Mouse (Mus musculus) v-Abl transformed pro-B cells (cell line): ENCODE results near the gene H60b.
"Not testable (repeated sequence)": the region's sequence is repeated elsewhere in the genome, so short reads cannot be mapped to it uniquely, and the experiment has no call there.

Source experiments
- in situ Hi-C, 2 experiments: fragments of 400-800 bp; cut with MboI; formaldehyde crosslinking; loops; one replicate each; pipeline ENCODE4 v1.15.1; 2025; ENCODE audit not compliant: unreplicated experiment in 2 of 2

The H60b gene

GRCm38 (mm10) chr10:22163705-22164583 lies 5.6 kb downstream of the H60b start:
- in situ Hi-C loops, result loop anchor here in 1 of 2 experiments (10.0 kb wide), 2 partner anchors 129 to 321 kb away; no protein-coding TSS in a partner anchor

- in situ Hi-C loops, result loop anchor here in 1 of 2 experiments (10.0 kb wide), 2 partner anchors 131 to 319 kb away; no protein-coding TSS in a partner anchor
These were observed 7.1 kb downstream of the H60b start for GRCm38 (mm10) chr10:22165328-22166003.

DNA sequence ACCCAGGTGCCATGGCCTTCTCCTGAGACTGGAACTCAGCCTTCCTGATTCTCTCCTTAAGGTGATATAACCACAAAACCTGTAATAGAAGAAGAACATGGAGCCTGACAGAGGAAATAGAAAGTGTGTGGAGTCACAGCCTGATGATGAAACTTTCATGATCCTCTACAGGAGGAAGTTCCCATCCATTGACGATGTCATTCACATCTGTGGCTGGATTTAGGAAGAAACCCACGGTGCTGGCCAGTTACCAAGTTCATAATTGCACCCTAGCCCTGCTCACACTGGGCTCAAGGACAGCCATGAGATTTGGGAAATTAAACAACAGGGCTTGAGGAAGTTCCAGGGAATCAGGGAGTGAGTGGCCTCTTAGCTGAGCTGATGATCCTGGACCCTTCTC lies 7.6 kb downstream of the H60b start:
- in situ Hi-C loops, result loop anchor here in 1 of 2 experiments (10.0 kb wide), 2 partner anchors 131 to 319 kb away; no protein-coding TSS in a partner anchor

DNA sequence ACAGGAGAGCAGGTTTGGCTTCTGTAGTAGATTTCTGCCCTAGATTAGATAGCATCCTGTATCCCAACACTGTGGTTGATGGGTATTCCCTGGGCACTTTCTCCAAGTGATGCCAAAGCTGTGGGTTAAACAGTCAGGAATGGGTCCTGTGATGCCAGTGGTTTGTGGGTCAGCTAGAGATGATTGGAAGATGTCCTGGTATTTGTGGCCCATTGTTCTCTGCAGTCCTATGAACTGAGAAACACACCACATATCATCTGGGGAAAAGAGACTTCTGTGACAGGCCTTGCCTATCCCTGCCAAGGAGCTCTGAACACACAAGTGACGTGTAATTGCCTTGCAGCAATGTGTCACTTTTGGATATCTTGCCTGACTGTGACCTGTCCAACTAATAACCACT lies 8.7 kb downstream of the H60b start:
- in situ Hi-C loops, result loop anchor here in 1 of 2 experiments (10.0 kb wide), 2 partner anchors 132 to 318 kb away; no protein-coding TSS in a partner anchor

- in situ Hi-C loops, result loop anchor here in 1 of 2 experiments (10.0 kb wide), 2 partner anchors 134 to 316 kb away; no protein-coding TSS in a partner anchor
These were observed 10.7 kb downstream of the H60b start for GRCm38 (mm10) chr10:22169116-22169515.

GRCm38 (mm10) chr10:22172431-22173334 lies 14.3 kb downstream of the H60b start:
- in situ Hi-C loops, result not testable (repeated sequence)

DNA sequence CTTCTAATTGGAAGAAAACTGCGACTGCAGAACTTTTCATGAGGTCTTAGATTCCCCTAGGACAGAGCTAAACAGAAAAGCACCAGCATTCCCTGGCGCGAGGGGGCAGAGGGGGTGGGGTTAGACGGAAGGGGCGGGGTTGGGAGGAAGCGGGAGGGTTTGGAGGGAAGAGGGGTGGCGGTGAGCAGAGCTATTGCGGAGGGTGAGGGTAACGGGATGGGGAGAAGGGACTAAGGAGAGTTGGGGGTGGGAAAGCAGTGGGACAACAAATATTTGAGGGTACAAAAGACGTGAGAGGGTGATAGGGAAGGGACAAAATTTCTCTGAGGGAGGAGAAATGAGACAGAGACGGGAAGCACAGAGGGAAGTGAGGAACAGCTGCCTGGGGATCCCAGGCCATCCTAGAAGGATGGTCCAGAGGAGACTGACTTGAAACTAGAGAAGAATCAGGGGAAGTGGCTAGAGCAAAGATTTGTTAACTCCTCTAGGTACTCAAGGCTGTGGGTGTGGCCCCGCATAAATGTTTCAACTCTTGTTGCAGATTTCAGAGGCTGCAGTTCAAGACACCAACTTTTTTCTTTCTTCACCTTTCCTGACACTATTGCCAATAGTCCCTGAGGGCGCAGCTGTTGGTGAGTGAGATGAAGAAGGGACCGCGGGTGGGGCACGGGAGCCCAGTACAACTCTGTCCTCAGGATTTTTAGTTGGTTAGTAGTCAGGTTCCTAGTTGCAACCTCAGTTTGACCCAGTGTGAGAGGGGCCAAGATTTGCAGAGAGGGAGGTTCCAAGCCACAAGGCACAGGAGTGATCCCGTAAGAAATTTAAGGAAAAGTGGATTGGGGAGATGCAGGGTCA lies 15.2 kb downstream of the H60b start:
- in situ Hi-C loops, result not testable (repeated sequence)

DNA sequence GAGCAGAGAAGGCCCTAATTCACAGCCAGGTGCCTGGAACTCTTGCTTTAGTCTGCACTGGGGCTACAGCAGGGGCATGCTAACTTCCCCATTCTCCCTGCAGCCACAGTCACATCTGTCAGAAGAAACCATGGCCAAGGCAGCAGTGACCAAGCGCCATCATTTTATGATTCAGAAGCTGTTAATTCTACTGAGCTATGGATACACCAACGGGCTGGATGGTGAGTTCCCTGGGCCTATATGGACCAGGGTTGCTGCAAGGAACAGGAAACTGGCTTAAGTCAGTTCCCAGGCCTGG lies 15.8 kb downstream of the H60b start:
- in situ Hi-C loops, result not testable (repeated sequence)

DNA sequence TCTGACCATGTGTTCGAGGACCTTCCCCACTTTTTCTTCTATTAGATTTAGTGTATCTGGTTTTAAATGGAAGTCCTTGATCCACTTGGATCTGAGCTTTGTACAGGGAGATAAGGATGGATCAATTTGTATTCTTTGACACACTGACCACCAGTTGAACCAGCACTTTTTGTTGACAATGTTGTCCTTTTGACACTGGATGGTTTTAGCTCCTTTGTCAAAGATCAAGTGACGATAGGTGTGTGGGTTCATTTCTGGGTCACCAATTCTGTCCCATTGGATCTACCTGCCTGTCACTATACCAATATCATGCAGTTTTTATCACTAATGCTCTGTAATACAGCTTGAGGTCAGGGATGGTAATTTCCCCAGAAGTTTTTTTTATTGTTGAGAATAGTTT lies 18.1 kb downstream of the H60b start:
- in situ Hi-C loops, result not testable (repeated sequence)

GRCm38 (mm10) chr10:22191035-22191434 lies 32.6 kb downstream of the H60b start:
- in situ Hi-C loops, result not testable (repeated sequence)

DNA sequence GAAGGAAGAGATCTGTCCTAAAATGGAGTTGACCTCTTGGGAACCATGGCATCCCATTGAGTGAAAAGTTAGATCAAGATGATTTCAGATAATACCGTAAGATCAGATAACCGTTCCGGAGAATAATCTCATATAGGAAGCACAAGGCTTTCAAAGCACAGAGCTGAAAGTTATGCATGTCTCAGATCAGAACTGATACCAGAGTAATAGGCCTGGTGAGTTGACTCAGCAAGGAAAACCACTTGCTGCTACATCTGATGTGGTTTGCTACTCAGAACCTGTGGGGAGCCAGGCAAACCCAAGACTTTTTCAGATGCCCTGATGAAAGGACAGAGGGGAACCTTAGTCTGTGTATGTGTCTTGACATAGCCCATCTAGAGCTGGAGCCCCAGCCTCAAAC lies 43.0 kb downstream of the H60b start:
- in situ Hi-C loops, result not testable (repeated sequence)

GRCm38 (mm10) chr10:22202784-22203583 lies 44.6 kb downstream of the H60b start:
- in situ Hi-C loops, result not testable (repeated sequence)

DNA sequence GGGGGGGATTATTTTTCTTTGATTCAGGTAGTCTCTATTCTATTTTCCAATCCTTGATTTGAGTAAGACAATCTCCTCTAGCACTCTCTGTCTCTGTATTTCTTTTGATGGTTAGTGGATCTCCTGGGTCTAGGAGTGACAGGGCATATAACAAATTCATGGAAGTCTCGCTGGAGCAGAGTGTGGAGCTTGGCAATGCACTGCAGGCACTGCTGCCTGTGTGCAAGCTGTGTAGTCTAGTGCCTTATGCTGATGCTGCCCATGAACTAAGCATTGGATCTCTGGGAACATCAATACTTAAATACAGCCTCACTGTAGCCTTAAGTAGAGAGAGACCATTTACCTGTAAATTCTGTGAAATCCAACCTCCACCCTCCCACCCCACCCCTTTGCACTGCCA lies 48.1 kb downstream of the H60b start:
- in situ Hi-C loops, result not testable (repeated sequence)

GRCm38 (mm10) chr10:22212012-22212696 lies 53.8 kb downstream of the H60b start:
- in situ Hi-C loops, result not testable (repeated sequence)

DNA sequence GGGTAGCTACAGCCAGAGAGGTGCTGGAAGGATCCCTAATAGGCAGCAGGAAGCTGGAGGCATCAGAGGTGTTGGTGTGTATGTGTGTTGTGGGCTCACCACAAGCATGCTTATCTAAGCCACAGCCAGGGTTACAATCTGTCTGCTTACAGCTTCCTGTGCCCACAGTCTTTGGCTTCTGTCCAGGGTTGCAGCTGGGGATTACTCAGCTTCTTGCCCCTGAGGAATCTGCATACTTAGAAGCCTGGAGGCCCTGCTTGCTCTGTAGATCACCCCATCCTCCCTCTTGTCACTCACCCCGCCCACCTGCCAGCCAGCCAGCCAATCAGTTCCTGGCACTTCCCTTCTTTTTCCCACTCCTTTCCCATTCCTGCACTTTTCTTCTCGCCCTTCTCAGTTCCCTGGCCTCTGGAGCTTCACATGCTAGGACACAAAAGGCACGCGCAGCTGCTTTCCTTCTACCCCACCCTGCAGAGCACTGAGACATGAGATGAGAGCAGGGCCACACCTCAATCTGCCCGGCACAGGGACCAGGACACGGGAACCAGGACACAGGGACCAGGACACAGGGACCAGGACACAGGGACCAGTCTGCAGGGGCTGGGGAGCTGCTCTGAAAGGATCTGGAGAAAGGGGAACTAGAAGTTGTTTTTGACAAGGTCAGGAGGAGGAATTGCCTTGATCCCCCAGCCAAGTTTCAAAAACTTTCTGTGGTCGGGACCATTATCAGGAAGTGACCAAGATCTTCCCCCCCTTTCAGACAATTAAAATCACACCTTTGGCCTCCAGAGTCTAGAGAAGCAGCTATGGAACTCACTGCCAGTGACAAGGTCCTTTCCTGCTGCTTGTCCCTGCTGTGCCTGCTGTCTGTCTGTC lies 65.3 kb downstream of the H60b start:
- in situ Hi-C loops, result not testable (repeated sequence)

DNA sequence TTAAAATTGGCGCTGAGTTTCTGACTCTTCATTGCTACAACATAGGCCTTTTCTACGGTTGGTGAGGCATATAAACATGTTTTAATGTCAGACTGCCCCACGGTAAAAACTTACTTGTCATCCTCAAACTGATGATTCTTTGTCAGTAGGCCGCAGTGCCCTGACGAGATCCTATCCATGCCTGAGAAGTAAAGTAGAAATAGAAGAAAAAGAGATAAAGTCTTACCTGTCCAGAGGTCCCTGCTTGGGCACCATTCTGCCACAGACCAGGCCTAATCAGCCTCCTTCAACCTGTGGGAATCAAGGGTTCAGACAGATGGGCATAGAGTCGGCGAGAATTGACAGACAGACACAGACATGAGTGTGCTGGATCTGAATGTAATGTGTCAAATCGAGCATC lies 106.7 kb downstream of the H60b start:
- in situ Hi-C loops, result loop anchor here in 1 of 2 experiments (10.0 kb wide), 1 partner anchor 230 kb away; no protein-coding TSS in a partner anchor
